Mouse (Mus musculus) midbrain, embryonic 13.5 days (tissue): ENCODE results near the gene Kcnip3. TPM values are rescaled to one million over a fixed set of nuclear protein-coding genes. Genes with fewer than 3 reads are reported as not detected.
A peak's percentile ranks its signal among the peaks of the same experiment; 100 is the strongest.

Source experiments
- ATAC-seq: fragments of 200-750 bp; cut with Nextera tagmentation; 2 replicates; pipeline ENCODE4 v1.8.0; 2017; ENCODE audit warnings: mild to moderate bottlenecking, moderate TSS enrichment, moderate library complexity
- H3K27ac ChIP-seq: fragments of 300-500 bp; sonication (generic); 2 replicates; pipeline ENCODE4 v1.5.1; 2015; ENCODE audit warnings: inconsistent platforms, mild to moderate bottlenecking, moderate library complexity
- H3K27me3 ChIP-seq: fragments of 300-500 bp; sonication (generic); 2 replicates; pipeline ENCODE4 v1.6.1; 2015; ENCODE audit warnings: mild to moderate bottlenecking, inconsistent platforms
- H3K36me3 ChIP-seq: fragments of 300-500 bp; sonication (generic); 2 replicates; pipeline ENCODE4 v1.6.1; 2015; ENCODE audit warnings: mild to moderate bottlenecking, inconsistent platforms
- H3K4me1 ChIP-seq: fragments of 300-500 bp; sonication (generic); replicated peaks from 2 replicates; pipeline ENCODE4 v1.6.1; 2015; ENCODE audit warnings: inconsistent platforms
- H3K4me2 ChIP-seq: fragments of 300-500 bp; sonication (generic); replicated peaks from 2 replicates; pipeline ENCODE4 v1.6.1; 2015; ENCODE audit warnings: moderate library complexity, mild to moderate bottlenecking, inconsistent platforms
- H3K4me3 ChIP-seq: fragments of 300-500 bp; sonication (generic); replicated peaks from 2 replicates; pipeline ENCODE4 v1.5.1; 2015; ENCODE audit warnings: mild to moderate bottlenecking, inconsistent platforms
- H3K9ac ChIP-seq: fragments of 300-500 bp; sonication (generic); replicated peaks from 2 replicates; pipeline ENCODE4 v1.6.1; 2015; ENCODE audit warnings: mild to moderate bottlenecking, inconsistent platforms
- H3K9me3 ChIP-seq: fragments of 300-500 bp; sonication (generic); 2 replicates; pipeline ENCODE4 v1.6.1; 2016; ENCODE audit warnings: mild to moderate bottlenecking, inconsistent platforms
- WGBS: fragments of 180-500 bp; shearing (Covaris S2); methylation state at CpG from one replicate; pipeline ENCODE4 v1.1.7; 2015; 5-methylcytosine and 5-hydroxymethylcytosine counted together
- polyA plus RNA-seq: library from polyadenylated mRNA; unstranded; fragments of >200 nt; fragmentation: Nextera tagmentation; extraction: Ambion mirVana; gene quantifications from 2 replicates; pipeline ENCODE4 v1.2.1, GENCODE M21; 2015

The Kcnip3 gene
- polyA plus RNA-seq, 1 experiment from 2014 or later = 5.5 TPM

DNA sequence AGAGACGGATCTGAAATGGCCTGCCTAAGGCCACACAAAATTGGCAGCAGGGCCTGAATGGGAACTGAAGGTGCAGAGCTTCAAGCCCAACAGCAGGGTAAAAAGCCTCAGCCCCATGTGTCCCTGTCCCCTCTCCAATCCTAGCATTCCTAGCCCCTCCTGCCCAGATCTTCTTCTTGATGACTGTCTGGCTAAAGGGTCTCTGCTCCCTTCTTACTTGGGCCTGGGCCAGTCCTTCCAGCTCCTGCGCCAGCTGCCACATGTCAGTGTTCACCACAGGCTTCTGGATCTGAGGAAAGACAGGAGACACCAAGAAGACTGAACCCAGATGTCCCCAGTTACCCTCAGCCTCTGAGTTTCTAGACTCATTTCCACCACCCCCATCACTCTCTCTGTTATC is 9.7 kb upstream of the Kcnip3 start:
- no peak overlapping the region for H3K9ac ChIP-seq
- no peak for ATAC-seq
- H3K4me1 ChIP-seq = no peaks in the 10 kb centered on the region
- no peaks in the 10 kb centered on the region for H3K9me3 ChIP-seq
- no peak overlapping the region for H3K4me2 ChIP-seq
- H3K27me3 ChIP-seq = no peaks in the 10 kb centered on the region
- no peak overlapping the region for H3K27ac ChIP-seq
- 90% methylated on average over 2 of the region's 2 CpGs for WGBS
- H3K36me3 ChIP-seq = no peaks in the 10 kb centered on the region
- no peak overlapping the region for H3K4me3 ChIP-seq

GRCm38 (mm10) chr2:127530418-127530817 is 8.5 kb upstream of the Kcnip3 start:
- Histone ChIP-seq H3K4me1 (no peaks in the 10 kb centered on the region), H3K4me3 (no peak overlapping the region), H3K27me3 (no peaks in the 10 kb centered on the region), H3K36me3 (no peaks in the 10 kb centered on the region), H3K9me3 (no peaks in the 10 kb centered on the region), H3K27ac (no peak overlapping the region), H3K4me2 (no peak overlapping the region), H3K9ac (no peak overlapping the region)
- no peak for ATAC-seq
- 81% methylated on average over 3 of the region's 3 CpGs for WGBS

GRCm38 (mm10) chr2:127525004-127525775 is 3.3 kb upstream of the Kcnip3 start:
- Histone ChIP-seq H3K4me2 (no peak overlapping the region), H3K36me3 (no peaks in the 10 kb centered on the region)

GRCm38 (mm10) chr2:127523950-127524729 is 2.2 kb upstream of the Kcnip3 start:
- no peak overlapping the region for H3K4me2 ChIP-seq
- no peak overlapping the region for H3K4me3 ChIP-seq
- H3K4me1 ChIP-seq = peaks cover 42% of the 10 kb centered on the region
- ATAC-seq = no peak
- H3K27ac ChIP-seq = no peak overlapping the region
- H3K36me3 ChIP-seq = no peaks in the 10 kb centered on the region
- H3K9ac ChIP-seq = no peak overlapping the region
- H3K9me3 ChIP-seq = no peaks in the 10 kb centered on the region
- WGBS = 71% methylated on average over 7 of the region's 7 CpGs
- 0 out of 2 replicates have a peak, but pooled peaks cover 3% of the 10 kb centered on the region for H3K27me3 ChIP-seq

More at GRCm38 (mm10) chr2:127525004-127525775, 3.3 kb upstream of the Kcnip3 start:
- WGBS = 85% methylated on average over 3 of the region's 3 CpGs
- Histone ChIP-seq H3K9ac (no peak overlapping the region), H3K4me3 (no peak overlapping the region), H3K27ac (no peak overlapping the region), H3K9me3 (no peaks in the 10 kb centered on the region), H3K4me1 (peaks cover 32% of the 10 kb centered on the region), H3K27me3 (0 out of 2 replicates have a peak, but pooled peaks cover 3% of the 10 kb centered on the region)
- no peak for ATAC-seq

DNA sequence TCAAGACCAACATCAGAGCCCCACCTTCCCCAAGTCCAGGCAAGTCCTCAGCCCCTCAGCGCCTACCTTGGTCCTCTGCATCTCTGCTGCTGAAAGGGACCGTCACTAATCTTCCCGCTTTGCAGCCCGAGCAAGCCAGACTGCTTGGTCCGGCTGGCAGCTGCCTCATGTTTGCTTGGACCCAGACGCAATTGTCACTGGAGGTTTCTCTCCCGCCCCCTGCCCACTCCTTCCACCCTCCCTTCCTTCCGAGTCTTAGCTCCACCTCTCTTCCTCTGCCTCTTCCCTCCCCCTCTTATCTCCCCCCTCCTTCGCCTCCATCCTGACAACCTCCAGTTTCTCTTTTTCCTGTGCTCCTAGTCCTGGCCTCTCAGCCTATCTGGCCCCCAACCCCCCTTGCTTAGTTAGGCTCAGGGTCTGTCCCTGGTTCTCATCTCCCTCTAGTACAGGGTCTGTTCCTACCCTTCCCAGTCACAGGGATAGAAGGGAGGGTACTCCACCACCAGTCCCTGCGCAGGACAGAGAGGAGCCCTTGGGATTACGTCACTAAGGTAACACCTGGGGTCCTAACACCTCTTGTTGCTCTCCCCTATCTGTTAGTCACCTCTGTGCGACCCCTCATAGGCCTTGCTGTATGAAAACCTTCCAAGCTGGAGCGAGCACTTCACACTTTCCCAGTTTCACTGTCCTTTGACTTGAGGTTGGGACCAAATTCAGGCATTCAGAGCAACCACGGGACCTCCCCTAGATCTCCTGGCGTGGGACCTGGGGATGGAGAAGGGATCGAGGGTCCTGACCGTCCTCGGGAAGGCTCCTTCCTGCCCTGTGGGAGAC is 505 bp downstream of the Kcnip3 start:
- peak overlapping the region; percentile 62 for H3K4me2 ChIP-seq
- 1% methylated on average over 18 of the region's 18 CpGs for WGBS

DNA sequence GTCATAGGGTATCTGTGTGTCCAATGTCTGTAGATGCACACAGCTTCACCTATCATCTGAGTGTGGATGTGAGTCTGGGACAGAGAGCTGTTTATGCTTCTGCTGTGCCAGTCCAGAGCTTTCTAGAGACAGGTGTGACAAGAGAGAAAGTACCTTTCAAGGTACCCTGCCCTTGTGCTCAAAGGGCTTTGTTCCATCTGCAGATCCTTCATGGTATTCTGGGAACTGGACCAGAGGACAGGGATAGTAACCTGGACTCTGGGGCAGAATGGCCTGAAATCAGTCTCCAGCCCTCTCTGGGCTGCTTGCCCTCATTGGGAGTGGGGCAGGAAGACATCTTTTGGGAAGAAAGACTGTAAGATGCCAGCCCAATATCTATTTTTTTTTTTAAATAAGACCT is 1.8 kb downstream of the Kcnip3 start:
- Histone ChIP-seq H3K4me1 (peaks cover 66% of the 10 kb centered on the region), H3K4me3 (peak overlapping the region; percentile 42), H3K4me2 (peak overlapping the region; percentile 62), H3K27ac (0 out of 2 replicates have a peak overlapping the region, but pooled peaks have one; percentile 82), H3K9me3 (no peaks in the 10 kb centered on the region), H3K27me3 (0 out of 2 replicates have a peak, but pooled peaks cover 3% of the 10 kb centered on the region), H3K9ac (peak overlapping the region; percentile 65; the same call in 1 of the 2 replicates), H3K36me3 (no peaks in the 10 kb centered on the region)
- ATAC-seq = no peak

More for the DNA sequence above, 505 bp downstream of the Kcnip3 start:
- H3K27ac ChIP-seq = peak overlapping the region; percentile 82
- peaks cover 66% of the 10 kb centered on the region for H3K4me1 ChIP-seq
- H3K36me3 ChIP-seq = no peaks in the 10 kb centered on the region
- H3K27me3 ChIP-seq = 0 out of 2 replicates have a peak, but pooled peaks cover 3% of the 10 kb centered on the region
- no peaks in the 10 kb centered on the region for H3K9me3 ChIP-seq
- H3K4me3 ChIP-seq = peak overlapping the region; percentile 42
- H3K9ac ChIP-seq = peak overlapping the region; percentile 65
- peak; percentile 84 for ATAC-seq

DNA sequence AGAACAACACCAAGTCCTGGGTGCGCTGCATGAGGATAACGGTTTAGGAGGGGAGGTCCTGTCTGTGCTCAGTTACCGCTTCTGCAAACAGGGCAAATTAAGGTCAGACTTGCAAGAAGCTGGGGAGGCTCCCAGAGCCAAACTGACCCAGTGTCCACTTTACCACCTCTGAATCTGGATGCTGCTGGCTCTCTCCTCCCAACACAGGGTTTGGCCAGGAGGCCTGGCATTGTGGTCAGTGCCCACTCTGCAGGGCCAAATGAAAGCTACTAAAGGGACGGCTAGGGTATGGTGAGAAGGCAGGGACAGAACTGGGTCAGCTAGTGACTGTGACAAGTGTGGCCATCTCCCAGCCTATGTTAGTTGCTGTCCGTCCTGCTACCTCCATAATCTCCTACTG is 2.6 kb downstream of the Kcnip3 start:
- no peak for ATAC-seq
- Histone ChIP-seq H3K4me2 (peak overlapping the region; percentile 62), H3K9me3 (no peaks in the 10 kb centered on the region), H3K36me3 (no peaks in the 10 kb centered on the region), H3K9ac (no peak overlapping the region), H3K27me3 (no peaks in the 10 kb centered on the region), H3K4me1 (peaks cover 66% of the 10 kb centered on the region), H3K4me3 (no peak overlapping the region), H3K27ac (no peak overlapping the region)
- WGBS = 90% methylated on average over 5 of the region's 5 CpGs

- Histone ChIP-seq H3K27ac (no peak overlapping the region), H3K4me2 (peak overlapping the region; percentile 62; the same call in 1 of the 2 replicates), H3K4me1 (peaks cover 63% of the 10 kb centered on the region), H3K4me3 (no peak overlapping the region), H3K9ac (no peak overlapping the region), H3K36me3 (no peaks in the 10 kb centered on the region), H3K27me3 (no peaks in the 10 kb centered on the region), H3K9me3 (no peaks in the 10 kb centered on the region)
- 71% methylated on average over 3 of the region's 3 CpGs for WGBS
- no peak for ATAC-seq
Observed at GRCm38 (mm10) chr2:127518831-127519230, 3.1 kb downstream of the Kcnip3 start.

DNA sequence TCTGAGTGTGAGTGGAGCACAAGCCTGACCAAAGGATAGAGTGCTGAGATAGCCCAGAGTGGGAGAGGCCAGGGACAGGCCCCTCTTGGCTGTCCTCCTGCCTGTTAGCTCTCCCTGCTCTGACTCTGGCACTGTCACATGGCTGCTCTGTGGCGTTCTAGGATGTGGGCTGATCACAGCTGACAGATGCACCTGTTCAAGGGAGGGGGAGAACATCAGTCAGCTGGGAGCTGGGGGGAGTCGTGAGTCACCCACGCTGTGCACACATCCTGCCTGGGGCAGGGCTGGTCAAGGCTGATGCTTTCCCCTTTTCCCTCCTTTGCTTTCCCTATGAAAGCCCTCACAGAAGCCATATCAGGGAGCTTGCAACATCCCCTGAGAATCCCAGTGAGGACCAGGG is 3.6 kb downstream of the Kcnip3 start:
- Histone ChIP-seq H3K27me3 (no peaks in the 10 kb centered on the region), H3K9ac (peak overlapping the region; percentile 37; the same call in 1 of the 2 replicates)
- 48% methylated on average over 3 of the region's 3 CpGs for WGBS

GRCm38 (mm10) chr2:127517081-127517480 is 4.8 kb downstream of the Kcnip3 start:
- Histone ChIP-seq H3K4me1 (peaks cover 59% of the 10 kb centered on the region), H3K9ac (no peak overlapping the region)
- WGBS = 80% methylated on average over 8 of the region's 8 CpGs

More for the DNA sequence above, 3.6 kb downstream of the Kcnip3 start:
- no peak overlapping the region for H3K4me3 ChIP-seq
- peaks cover 64% of the 10 kb centered on the region for H3K4me1 ChIP-seq
- no peaks in the 10 kb centered on the region for H3K36me3 ChIP-seq
- ATAC-seq = no peak
- no peaks in the 10 kb centered on the region for H3K9me3 ChIP-seq
- H3K4me2 ChIP-seq = 0 out of 2 replicates have a peak overlapping the region, but pooled peaks have one; percentile 62
- no peak overlapping the region for H3K27ac ChIP-seq

DNA sequence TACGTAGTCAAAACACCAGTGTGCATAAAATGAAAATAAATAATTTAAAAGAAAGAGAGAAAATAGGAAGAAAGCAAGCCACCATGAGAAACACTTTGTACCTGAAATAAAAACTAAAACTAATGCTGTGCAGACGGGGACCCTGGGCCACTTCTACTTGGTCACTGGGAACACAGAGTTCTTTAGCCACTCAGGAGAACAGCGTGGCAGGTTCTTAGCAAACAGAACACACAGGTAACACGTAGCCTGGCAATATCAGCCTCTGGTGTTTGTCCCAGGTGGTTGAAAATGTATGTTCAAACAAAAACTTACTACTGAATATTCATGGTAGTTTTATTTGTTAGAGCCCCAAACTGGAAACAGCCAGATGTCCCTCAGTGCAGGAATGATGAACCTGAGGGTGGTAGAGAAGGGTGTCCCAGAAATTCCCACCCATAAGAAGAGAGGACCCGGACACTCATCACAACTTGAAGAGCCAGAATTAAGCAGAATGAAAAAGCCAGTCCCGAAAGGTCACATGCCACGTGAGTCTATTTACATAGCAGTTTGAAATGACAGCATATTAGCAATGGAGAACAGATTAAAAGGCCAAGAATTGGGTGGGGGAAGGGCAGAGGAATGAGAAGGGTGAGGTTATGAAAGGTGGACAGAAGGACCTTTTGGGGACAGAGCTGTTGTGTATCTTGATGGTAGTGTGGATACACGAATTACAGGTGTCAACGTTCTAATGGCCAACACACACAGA is 7.3 kb downstream of the Kcnip3 start:
- 0 out of 2 replicates have a peak, but pooled peaks cover 4% of the 10 kb centered on the region for H3K36me3 ChIP-seq
- no peak overlapping the region for H3K27ac ChIP-seq
- H3K9me3 ChIP-seq = no peaks in the 10 kb centered on the region
- H3K4me1 ChIP-seq = peaks cover 48% of the 10 kb centered on the region
- no peak overlapping the region for H3K4me3 ChIP-seq
- no peaks in the 10 kb centered on the region for H3K27me3 ChIP-seq
- no peak overlapping the region for H3K9ac ChIP-seq
- ATAC-seq = no peak
- 77% methylated on average over 9 of the region's 9 CpGs for whole genome bisulfite sequencing
- no peak overlapping the region for H3K4me2 ChIP-seq

More at GRCm38 (mm10) chr2:127517081-127517480, 4.8 kb downstream of the Kcnip3 start:
- Histone ChIP-seq H3K27ac (no peak overlapping the region), H3K36me3 (no peaks in the 10 kb centered on the region), H3K27me3 (no peaks in the 10 kb centered on the region), H3K4me2 (no peak overlapping the region), H3K9me3 (no peaks in the 10 kb centered on the region), H3K4me3 (no peak overlapping the region)
- no peak for ATAC-seq
